Mouse (Mus musculus) midbrain, embryonic 16.5 days (tissue): ENCODE measurements around the gene Bves. TPM values are rescaled to one million over a fixed set of nuclear protein-coding genes. Genes with fewer than 3 reads are reported as not detected.
"Not testable (repeated sequence)": the region's sequence is repeated elsewhere in the genome, so short reads cannot be mapped to it uniquely, and the experiment has no call there.

Experiments
- ATAC-seq: fragments of 200-750 bp; cut with Nextera tagmentation; 2 replicates; pipeline ENCODE4 v1.8.0; 2017; ENCODE audit warnings: moderate TSS enrichment
- H3K27ac ChIP-seq: fragments of 300-500 bp; sonication (generic); 2 replicates; pipeline ENCODE4 v1.5.1; 2014; ENCODE audit warnings: mild to moderate bottlenecking, low read length, mixed read lengths
- H3K27me3 ChIP-seq: fragments of 300-500 bp; sonication (generic); 2 replicates; pipeline ENCODE4 v1.6.1; 2014; ENCODE audit warnings: low read depth, low read length, mixed read lengths; ENCODE audit not compliant: control insufficient read depth, insufficient read depth
- H3K36me3 ChIP-seq: fragments of 300-500 bp; sonication (generic); 2 replicates; pipeline ENCODE4 v1.6.1; 2014; ENCODE audit warnings: mild to moderate bottlenecking, low read length, moderate library complexity, mixed read lengths; ENCODE audit not compliant: control insufficient read depth, insufficient read depth
- H3K4me1 ChIP-seq: fragments of 300-500 bp; sonication (generic); 2 replicates; pipeline ENCODE4 v1.6.1; 2014; ENCODE audit warnings: mild to moderate bottlenecking, low read length, mixed read lengths; ENCODE audit not compliant: control insufficient read depth, insufficient read depth
- H3K4me2 ChIP-seq: fragments of 300-500 bp; sonication (generic); 2 replicates; pipeline ENCODE4 v1.6.1; 2014; ENCODE audit warnings: mild to moderate bottlenecking, low read length, mixed read lengths
- H3K4me3 ChIP-seq: fragments of 300-500 bp; sonication (generic); 2 replicates; pipeline ENCODE4 v1.5.1; 2014; ENCODE audit warnings: low read depth, mild to moderate bottlenecking, low read length, moderate library complexity, mixed read lengths
- H3K9ac ChIP-seq: fragments of 300-500 bp; sonication (generic); 2 replicates; pipeline ENCODE4 v1.6.1; 2014; ENCODE audit warnings: low read depth, low read length, mixed read lengths
- H3K9me3 ChIP-seq: fragments of 300-500 bp; sonication (generic); replicated peaks from 2 replicates; pipeline ENCODE4 v1.6.1; 2014; ENCODE audit warnings: mild to moderate bottlenecking, low read length, mixed read lengths; ENCODE audit not compliant: control insufficient read depth, poor library complexity, severe bottlenecking
- WGBS: fragments of 180-500 bp; shearing (Covaris S2); extraction: QIAGEN DNeasy Blood & Tissue Kit; methylation state at CpG from one replicate; pipeline ENCODE4 v1.1.7; 2014; 5-methylcytosine and 5-hydroxymethylcytosine counted together
- polyA plus RNA-seq: library from polyadenylated mRNA; unstranded; fragments of >200 nt; fragmentation: Nextera tagmentation; extraction: Ambion mirVana; gene quantifications from 2 replicates; pipeline ENCODE4 v1.2.1, GENCODE M21; 2015

Bves gene
- polyA plus RNA-seq, result 1.2 and 1.7 TPM in 2 replicates

DNA sequence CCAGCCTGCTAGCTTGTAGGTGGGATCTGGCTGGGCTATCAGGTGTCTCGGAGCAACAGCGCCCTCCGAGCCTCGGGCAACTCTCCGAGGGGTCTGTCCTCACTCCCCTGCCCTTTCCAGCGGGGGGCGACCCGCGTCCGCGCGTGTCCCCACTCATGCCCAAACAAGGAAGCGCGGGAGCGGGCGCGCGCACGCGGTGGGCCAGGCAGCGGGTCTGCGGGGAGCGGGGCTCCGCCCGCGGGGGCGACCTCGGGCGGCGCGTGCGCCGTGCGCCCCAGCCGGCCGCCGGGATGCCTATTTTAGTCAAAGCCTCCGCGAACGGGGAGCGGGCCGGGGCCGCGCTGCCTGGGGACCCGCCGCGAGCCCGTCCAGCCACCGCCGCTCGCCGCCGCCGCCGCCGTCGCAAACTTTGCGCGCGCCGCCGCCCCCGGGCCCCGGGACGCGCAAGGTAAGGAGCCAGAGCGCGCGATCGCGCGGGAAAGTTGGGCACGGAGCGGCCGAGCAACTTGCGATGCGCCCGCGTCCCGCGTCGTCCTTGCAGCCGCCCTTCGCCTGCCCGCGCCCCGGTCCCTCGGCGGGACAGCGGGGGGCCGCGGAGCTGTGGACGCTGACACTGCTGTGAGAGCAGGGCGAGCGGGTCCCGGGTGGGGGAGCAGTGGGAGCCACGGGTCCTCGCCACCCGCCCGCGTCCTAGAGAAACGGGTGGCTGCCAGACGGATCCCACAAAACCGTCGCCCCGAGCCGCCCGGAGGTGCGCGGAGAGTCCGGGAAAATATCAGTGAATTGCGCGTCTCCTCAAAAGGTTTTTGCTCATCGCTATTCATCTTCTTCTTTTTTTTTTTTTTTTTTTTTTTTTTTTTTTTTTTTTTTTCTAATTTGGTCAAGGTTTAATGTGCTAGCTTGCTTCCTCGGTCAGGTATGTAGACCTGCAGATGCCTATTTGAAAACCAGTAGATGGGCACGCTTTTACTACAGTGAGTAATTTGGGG is at the start of gene Bves:
Gene Bves, plus strand, starts transcription at position 339 of the 989 bp plus-strand sequence.
- Histone ChIP-seq H3K27ac (no peak within 1 kb of the TSS), H3K4me3 (peak within 1 kb of the TSS; percentile 76), H3K36me3 (no peaks in the 10 kb centered on the region), H3K4me2 (peak within 1 kb of the TSS; percentile 94), H3K4me1 (peaks cover 5% of the 10 kb centered on the region; the same call in 1 of the 2 replicates), H3K9me3 (no peaks in the 10 kb centered on the region), H3K9ac (peak within 1 kb of the TSS; percentile 69), H3K27me3 (peaks cover 14% of the 10 kb centered on the region)
- 2% methylated on average over 109 of the region's 116 CpGs for WGBS
- peak; percentile 83 for ATAC-seq

DNA sequence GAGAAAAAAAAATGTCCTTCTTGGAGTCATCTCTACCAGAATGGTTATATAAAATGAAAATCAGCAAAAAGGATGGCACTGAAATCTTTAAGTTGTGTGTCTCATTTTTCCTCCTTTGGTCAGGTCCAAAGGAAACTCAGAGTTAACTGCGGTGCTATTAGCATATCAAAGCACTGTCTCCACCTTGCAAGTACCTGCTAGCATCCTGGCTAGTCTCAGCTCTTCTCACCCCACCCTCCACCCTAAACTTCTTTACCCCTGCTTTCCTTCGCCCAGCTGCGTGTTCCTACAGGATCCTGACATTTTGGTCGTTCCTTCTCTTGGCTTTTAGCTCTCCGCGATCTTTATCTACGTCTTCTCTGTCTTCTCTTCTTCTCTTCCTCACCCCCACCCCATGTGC is 47.2 kb upstream of the Bves start:
- Histone ChIP-seq H3K27me3 (peaks cover 10% of the 10 kb centered on the region), H3K4me1 (no peaks in the 10 kb centered on the region; the same call in 1 of the 2 replicates), H3K9me3 (no peaks in the 10 kb centered on the region), H3K9ac (no peak overlapping the region), H3K27ac (no peak overlapping the region), H3K4me2 (no peak overlapping the region), H3K4me3 (no peak overlapping the region), H3K36me3 (no peaks in the 10 kb centered on the region)
- WGBS, result 59% methylated on average over 7 of the region's 7 CpGs
- ATAC-seq, result no peak

DNA sequence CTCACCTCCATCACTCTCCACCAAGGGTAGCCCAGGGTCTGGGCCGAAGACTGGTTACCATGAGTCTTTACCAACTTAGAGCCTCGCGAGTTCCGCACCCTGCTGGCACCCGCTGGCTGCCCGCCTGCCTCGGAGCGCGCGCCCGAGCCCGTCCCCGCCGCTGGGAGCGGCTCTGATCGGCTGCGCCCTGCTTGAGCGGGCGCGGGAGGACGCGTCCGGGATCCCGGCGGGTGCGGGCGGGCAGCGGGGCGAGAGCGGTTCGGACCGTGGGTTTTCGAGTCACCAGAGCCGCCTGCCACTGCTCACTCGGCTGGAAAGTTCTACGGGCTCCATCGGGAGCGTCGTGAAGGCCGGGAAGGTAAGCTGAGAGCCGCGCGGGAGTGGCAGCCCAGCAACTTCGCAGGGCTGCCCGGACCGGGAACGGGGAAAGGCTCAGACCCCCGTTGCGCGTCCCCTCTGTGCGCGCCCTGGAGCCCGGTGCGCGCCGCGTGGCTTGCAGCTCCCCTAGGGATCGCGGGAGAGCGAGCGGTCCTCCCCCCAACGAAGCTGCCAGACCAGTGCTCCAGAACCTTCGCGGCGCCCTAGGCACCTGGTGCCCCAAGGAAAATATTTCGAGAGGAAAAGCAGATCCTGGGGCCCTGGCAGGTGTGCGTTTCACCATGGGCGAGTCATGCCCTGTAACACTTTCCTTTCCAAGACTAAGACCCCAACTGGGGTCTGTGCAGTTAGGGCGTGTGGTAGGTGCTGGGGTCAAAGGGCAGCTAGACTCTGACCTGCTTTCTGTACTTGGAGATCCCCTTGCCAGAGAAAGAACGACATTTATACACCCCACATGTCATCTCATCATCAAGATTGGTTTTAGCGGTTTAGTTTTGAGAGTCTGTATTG is 46.1 kb upstream of the Bves start:
- peak overlapping the region; percentile 99 for H3K4me2 ChIP-seq
- H3K9ac ChIP-seq, result peak overlapping the region; percentile 68
- no peak overlapping the region for H3K27ac ChIP-seq
- no peaks in the 10 kb centered on the region for H3K36me3 ChIP-seq
- H3K9me3 ChIP-seq, result no peaks in the 10 kb centered on the region
- ATAC-seq, result peak; percentile 90
- peak overlapping the region; percentile 61 for H3K4me3 ChIP-seq
- under 1% methylated on average over 69 of the region's 71 CpGs for WGBS
- no peaks in the 10 kb centered on the region; the same call in 1 of the 2 replicates for H3K4me1 ChIP-seq
- H3K27me3 ChIP-seq, result peaks cover 10% of the 10 kb centered on the region

DNA sequence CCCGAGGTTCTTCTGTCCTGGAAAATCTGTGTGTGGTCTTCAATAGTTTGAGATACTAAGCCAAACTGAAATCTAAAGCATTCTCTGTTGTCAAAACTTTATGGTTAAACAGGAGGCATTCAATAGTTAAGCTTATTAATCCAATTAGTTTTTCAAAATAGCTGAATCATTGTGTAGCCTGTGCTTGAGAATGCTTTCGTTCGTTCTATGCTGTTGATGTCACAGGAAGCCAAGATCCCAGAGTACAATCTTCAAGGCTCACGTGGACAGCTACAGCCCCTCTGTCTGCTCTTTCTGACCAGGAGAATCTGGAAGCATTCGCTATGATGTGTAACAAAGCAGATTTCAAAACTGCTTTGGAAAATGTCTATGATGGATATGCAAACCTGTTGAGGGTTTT is 45.0 kb upstream of the Bves start:
- ATAC-seq, result no peak

DNA sequence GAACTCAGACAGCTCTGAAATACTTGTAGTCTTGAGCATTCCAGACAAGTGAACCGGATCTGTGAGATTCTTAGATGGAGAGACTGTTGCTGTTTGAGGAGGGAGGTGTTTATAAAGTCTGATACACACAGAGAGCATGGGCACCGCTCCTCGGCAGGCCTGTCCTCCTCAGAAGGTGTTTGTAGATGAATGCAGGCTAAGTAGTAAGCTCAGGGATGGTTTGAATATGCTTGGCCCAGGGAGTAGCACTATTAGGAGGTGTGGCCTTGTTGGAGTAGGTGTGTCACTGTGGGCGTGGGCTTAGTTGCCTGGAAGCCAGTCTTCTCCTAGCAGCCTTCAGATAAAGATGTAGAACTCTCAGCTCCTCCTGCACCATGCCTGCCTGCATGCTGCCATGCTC is 43.4 kb upstream of the Bves start:
- not testable (repeated sequence) for H3K4me2 ChIP-seq, H3K9me3 ChIP-seq, H3K9ac ChIP-seq, H3K27me3 ChIP-seq, H3K27ac ChIP-seq, ATAC-seq, H3K36me3 ChIP-seq, H3K4me3 ChIP-seq, H3K4me1 ChIP-seq
- 75% methylated on average over 4 of the region's 4 CpGs for WGBS

More for the DNA sequence above, 45.0 kb upstream of the Bves start:
- WGBS, result 33% methylated on average over 5 of the region's 5 CpGs
- no peaks in the 10 kb centered on the region; the same call in 1 of the 2 replicates for H3K4me1 ChIP-seq
- no peak overlapping the region for H3K9ac ChIP-seq
- no peaks in the 10 kb centered on the region for H3K9me3 ChIP-seq
- no peaks in the 10 kb centered on the region for H3K36me3 ChIP-seq
- H3K4me2 ChIP-seq, result no peak overlapping the region
- no peak overlapping the region for H3K27ac ChIP-seq
- H3K27me3 ChIP-seq, result peaks cover 10% of the 10 kb centered on the region
- no peak overlapping the region for H3K4me3 ChIP-seq

DNA sequence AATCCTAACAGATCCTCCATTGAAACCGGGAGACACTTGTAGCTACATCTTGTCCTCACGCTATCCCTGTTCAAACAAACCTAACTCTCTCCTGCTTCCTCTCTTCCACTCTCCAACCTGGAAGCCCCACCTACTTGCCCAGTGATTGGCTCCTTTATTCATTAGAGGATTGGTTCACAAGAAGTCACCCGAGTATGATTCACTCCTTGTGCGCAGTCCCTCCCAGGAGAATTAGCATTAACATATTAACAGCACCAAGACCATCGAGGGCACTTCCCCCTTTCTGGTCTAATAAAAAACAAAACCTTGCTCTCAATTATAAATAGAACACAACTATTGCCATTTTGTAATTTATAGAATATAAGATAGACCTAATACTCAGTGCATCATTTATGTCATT is 40.5 kb upstream of the Bves start:
- Histone ChIP-seq H3K4me1 (no peaks in the 10 kb centered on the region), H3K4me3 (no peak overlapping the region), H3K36me3 (no peaks in the 10 kb centered on the region), H3K27ac (no peak overlapping the region), H3K9me3 (no peaks in the 10 kb centered on the region), H3K9ac (no peak overlapping the region), H3K4me2 (no peak overlapping the region), H3K27me3 (no peaks in the 10 kb centered on the region)
- no peak for ATAC-seq
- 78% methylated on average over 5 of the region's 5 CpGs for WGBS

DNA sequence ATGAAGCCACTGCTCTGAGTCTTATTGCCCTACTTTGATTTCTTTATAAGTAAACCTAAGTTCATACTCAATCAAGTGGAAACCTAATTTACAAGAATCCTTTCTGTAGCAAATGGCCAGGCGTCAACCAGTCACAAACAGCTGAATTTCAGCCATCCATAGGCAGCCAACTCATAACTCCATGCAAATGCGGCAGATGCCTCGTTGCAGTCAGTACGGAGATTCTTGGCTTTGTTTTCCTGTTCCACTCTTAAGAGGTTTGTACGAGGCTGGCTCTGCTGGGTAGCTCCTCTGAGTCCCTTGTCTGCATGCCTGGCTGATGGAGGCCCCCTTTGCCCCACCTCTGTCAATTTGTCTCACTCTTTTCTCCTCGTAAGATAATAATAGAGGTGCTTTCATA is 37.1 kb upstream of the Bves start:
- H3K36me3 ChIP-seq, result no peaks in the 10 kb centered on the region
- no peaks in the 10 kb centered on the region for H3K27me3 ChIP-seq
- no peak overlapping the region for H3K9ac ChIP-seq
- H3K9me3 ChIP-seq, result no peaks in the 10 kb centered on the region
- 58% methylated on average over 6 of the region's 6 CpGs for WGBS
- H3K4me3 ChIP-seq, result no peak overlapping the region
- no peak overlapping the region for H3K4me2 ChIP-seq
- no peak overlapping the region for H3K27ac ChIP-seq
- H3K4me1 ChIP-seq, result no peaks in the 10 kb centered on the region
- no peak for ATAC-seq

DNA sequence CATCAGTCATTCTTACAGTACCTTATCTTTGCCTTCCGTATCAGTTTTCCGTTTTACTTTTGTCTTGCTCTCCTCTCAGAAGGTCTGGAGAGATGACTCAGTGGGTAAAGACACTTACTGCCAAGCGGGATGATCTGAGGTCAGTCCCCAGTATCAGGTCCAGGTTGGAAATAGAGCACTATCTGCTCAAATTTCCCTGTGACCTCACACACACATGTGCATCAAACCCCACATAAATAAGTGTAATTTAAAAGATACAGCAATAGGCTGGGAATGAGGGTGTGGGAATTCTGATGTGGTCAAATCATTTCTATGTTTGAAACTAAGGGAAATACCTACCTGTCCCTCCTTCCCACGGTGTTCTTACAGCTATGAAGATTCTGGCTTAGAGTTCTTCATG is 36.1 kb upstream of the Bves start:
- Histone ChIP-seq H3K4me2 (no peak overlapping the region), H3K4me1 (no peaks in the 10 kb centered on the region), H3K27me3 (no peaks in the 10 kb centered on the region), H3K36me3 (no peaks in the 10 kb centered on the region), H3K4me3 (no peak overlapping the region), H3K9ac (no peak overlapping the region), H3K27ac (no peak overlapping the region), H3K9me3 (no peaks in the 10 kb centered on the region)
- no peak for ATAC-seq
- WGBS, result 91% methylated on average over 4 of the region's 4 CpGs
